Mouse (Mus musculus) small intestine, adult 2 months (tissue): Measurements from ENCODE around the gene Mtus2. TPM values are rescaled to one million over a fixed set of nuclear protein-coding genes. Genes with fewer than 3 reads are reported as not detected.
A peak's percentile ranks its signal among the peaks of the same experiment; 100 is the strongest.

ENCODE experiments used
- H3K27ac ChIP-seq: fragments of 200-500 bp; 2 replicates; pipeline ENCODE4 v1.5.1; 2012; ENCODE audit warnings: low read depth, low read length, control low read depth, inconsistent platforms; ENCODE audit not compliant: insufficient read depth
- H3K27me3 ChIP-seq: fragments of 200-500 bp; 2 replicates; pipeline ENCODE4 v1.6.1; 2012; ENCODE audit warnings: mild to moderate bottlenecking, moderate library complexity, low read length, inconsistent platforms; ENCODE audit not compliant: control insufficient read depth, insufficient read depth
- H3K36me3 ChIP-seq: fragments of 200-500 bp; 2 replicates; pipeline ENCODE4 v1.6.1; 2012; ENCODE audit warnings: mild to moderate bottlenecking, low read length, control low read depth, inconsistent platforms; ENCODE audit not compliant: control insufficient read depth, insufficient read depth
- H3K4me1 ChIP-seq: fragments of 200-500 bp; 2 replicates; pipeline ENCODE4 v1.6.1; 2012; ENCODE audit warnings: low read length, inconsistent platforms, mixed read lengths; ENCODE audit not compliant: control insufficient read depth, insufficient read depth, insufficient read length
- H3K4me3 ChIP-seq: fragments of 200-500 bp; 2 replicates; pipeline ENCODE4 v1.5.1; 2012; ENCODE audit warnings: low read depth, mild to moderate bottlenecking, control low read depth, inconsistent platforms, low read length, moderate library complexity
- CTCF ChIP-seq: fragments of 200-500 bp; IDR thresholded peaks from 2 replicates; pipeline ENCODE4 v1.5.1; 2012; ENCODE audit warnings: low read depth, mild to moderate bottlenecking, control low read depth, inconsistent platforms, low read length, moderate library complexity, mixed read lengths; ENCODE audit not compliant: insufficient replicate concordance, insufficient read length; ENCODE audit errors: extremely low read depth
- POLR2A ChIP-seq: fragments of 200-500 bp; IDR thresholded peaks from 2 replicates; pipeline ENCODE4 v1.6.1; 2012; ENCODE audit warnings: low read depth, mild to moderate bottlenecking, control low read depth, inconsistent platforms, low read length, moderate library complexity
- WGBS: fragments of 180-500 bp; shearing (Covaris S2); methylation state at CpG from one replicate; pipeline ENCODE4 v1.1.7; 2018; 5-methylcytosine and 5-hydroxymethylcytosine counted together
- polyA plus RNA-seq: library from polyadenylated mRNA; depleted of rRNA; stranded (reverse); fragments of >200 nt; gene quantifications from 2 replicates; pipeline ENCODE4 v1.2.3, GENCODE M21; 2012; rRNA removed

Gene Mtus2
- 1.8 and 3.9 TPM in 2 replicates for polyA plus RNA-seq

DNA sequence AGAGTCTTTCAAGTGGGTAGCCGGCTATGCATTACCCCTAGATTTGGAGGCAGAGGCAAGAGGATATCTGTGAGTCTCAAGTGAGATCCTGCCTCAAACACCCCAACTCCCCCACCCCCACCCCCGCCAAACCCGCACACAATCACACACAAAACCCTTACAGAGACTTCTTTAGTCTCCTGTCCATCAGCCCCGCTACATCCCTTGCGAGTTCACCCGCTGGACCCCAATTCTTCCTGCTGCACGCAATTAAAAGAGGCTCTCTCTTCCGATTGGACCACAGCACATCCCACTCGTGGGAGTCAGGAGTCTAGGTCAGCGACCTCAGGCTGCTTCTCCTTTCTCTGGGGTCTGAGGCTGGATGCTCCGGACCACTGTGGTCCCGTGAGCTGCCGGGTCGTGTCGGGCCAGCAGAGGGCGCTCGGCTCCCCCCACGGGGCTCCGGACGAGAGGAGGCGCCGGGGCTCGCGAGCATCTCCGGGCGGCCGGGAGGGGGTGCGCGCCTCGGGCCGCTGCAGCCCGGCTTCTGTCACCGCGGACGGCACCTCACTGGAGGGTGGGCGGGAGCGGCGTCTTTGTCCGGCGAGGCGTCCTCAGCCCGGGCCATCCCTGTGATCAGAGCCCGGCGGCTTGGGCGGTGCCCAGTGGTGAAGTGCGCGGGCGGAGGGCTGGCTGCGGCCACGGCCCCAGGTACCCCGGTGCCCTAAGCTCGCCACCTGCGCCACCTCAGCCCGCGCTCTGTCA, at the start of gene Mtus2:
Gene Mtus2, plus strand, starts transcription at position 500 of the 744 bp plus-strand sequence.
- peak within 1 kb of the TSS; percentile 56 for H3K4me3 ChIP-seq
- H3K27ac ChIP-seq = no peak within 1 kb of the TSS
- TF ChIP-seq POLR2A (no peak), CTCF (peak; percentile 73)
- peaks cover 6% of the 10 kb centered on the region for H3K4me1 ChIP-seq
- peaks cover 25% of the 10 kb centered on the region for H3K27me3 ChIP-seq
- no peaks in the 10 kb centered on the region for H3K36me3 ChIP-seq
- WGBS = 1% methylated on average over 53 of the region's 55 CpGs

DNA sequence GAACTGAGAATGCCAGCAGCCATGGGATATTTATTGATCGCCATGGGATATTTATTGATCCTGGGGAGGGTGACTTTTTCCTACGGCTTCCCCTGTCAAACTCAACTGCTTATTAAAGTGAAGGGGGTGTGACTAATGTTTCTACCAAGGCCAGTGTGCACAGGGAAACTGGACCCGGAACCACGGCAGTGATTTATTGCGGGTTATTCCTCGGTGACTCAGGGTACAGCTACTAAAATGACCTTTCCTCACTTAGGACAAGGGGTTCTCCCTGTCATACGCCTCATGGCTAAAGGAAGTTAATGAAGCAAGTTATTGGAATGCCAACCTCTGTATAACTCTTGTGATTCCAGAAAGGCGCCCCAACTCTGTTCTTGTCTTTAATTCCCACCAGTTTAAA, 49.3 kb upstream of the Mtus2 start:
- Histone ChIP-seq H3K27me3 (no peaks in the 10 kb centered on the region), H3K4me3 (no peak overlapping the region), H3K4me1 (peaks cover 17% of the 10 kb centered on the region), H3K27ac (peak overlapping the region; percentile 81), H3K36me3 (no peaks in the 10 kb centered on the region)
- 37% methylated on average over 8 of the region's 8 CpGs for WGBS
- TF ChIP-seq POLR2A (no peak), CTCF (no peak)

DNA sequence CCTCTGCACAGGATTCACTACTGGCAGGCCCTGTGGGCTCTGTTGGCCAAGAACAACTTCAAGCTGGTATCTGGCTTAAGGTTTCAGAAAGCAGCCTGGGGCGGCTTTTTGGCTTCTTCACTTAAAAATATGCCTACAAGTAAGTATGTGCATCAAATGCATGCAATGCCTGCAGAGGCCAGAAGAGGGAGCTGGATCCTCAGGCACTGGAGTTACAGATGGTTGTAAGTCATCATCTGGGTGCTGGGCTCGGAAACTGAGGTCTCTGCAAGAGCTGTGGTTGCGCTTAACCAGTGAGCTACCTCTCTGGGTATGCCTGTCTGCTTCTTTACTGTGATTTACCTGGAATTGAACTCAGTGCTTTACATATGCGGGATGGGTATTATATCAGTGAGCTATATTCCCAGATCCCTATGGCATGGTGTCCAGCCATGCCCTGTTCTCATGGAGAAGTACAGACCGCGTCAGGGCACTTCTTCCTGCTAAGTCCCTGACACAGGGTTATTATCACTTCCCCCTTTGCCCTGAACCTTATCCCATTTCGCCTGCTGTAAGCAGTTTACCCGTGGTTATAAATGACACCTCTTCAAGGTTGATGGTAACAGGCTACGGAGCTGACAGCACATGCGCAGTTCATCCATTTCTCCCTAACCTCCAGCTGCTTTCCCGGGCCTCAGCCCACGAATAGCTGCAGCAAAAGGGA, 46.2 kb upstream of the Mtus2 start:
- no peaks in the 10 kb centered on the region for H3K27me3 ChIP-seq
- H3K4me3 ChIP-seq = no peak overlapping the region
- H3K27ac ChIP-seq = peak overlapping the region; percentile 74
- H3K4me1 ChIP-seq = peaks cover 21% of the 10 kb centered on the region
- 46% methylated on average over 12 of the region's 12 CpGs for WGBS
- TF ChIP-seq POLR2A (no peak), CTCF (peak; percentile 50; the same call in 1 of the 2 replicates)
- no peaks in the 10 kb centered on the region for H3K36me3 ChIP-seq

DNA sequence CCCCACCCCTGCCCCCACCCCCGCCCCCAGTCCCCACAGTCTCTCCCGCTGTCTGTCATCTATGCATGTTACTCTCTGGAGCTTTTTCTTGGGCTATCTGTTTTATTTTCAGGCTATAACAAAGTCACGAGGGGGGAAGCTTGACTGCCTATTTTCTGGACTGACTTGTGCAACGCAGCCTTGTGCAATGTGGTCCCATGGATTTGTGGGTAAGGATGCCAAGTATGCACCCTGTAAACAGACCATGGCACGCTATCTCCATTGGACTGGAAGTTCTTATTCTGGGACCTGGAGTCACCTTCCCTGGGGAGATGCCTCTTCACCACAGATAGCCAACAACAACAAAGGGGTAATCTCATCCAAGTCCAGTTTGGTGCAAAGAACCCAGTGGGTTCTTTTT, 45.4 kb upstream of the Mtus2 start:
- no peaks in the 10 kb centered on the region for H3K27me3 ChIP-seq
- WGBS = 68% methylated on average over 5 of the region's 5 CpGs
- no peak overlapping the region for H3K4me3 ChIP-seq
- no peak for TF ChIP-seq POLR2A
- TF ChIP-seq CTCF = no peak
- H3K27ac ChIP-seq = no peak overlapping the region
- H3K4me1 ChIP-seq = peaks cover 21% of the 10 kb centered on the region
- no peaks in the 10 kb centered on the region for H3K36me3 ChIP-seq

DNA sequence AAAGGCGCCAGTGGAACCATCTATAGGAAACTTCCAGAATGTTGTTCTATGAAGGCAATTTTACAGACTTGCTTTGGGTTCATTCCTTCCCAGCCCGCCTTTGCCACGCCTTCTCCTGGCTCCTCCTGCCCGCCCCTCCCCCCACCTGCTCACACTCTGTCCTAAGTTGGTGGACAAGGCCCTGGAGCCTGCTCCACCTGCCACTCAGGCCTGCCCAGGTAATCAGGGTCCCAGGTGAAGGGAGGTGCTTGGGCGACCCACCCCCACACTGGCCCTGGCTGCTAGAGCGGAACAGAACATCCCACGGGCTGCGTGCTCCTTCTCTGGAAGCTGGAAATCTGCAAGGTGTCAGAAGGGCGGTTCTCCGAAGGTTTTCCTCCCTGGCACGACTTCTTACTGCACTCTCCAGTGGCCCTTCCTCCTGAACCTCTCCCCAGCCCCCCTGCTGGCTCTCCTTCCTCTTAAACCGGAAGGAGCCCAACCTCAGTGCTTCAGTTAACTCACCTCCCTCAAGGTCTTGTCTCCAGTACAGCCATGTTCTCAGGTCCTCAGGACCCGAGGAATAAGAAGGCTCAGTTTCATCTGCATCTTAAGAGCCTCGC, 43.8 kb upstream of the Mtus2 start:
- Histone ChIP-seq H3K4me3 (no peak overlapping the region), H3K4me1 (peaks cover 20% of the 10 kb centered on the region), H3K27me3 (no peaks in the 10 kb centered on the region), H3K36me3 (no peaks in the 10 kb centered on the region), H3K27ac (0 out of 2 replicates have a peak overlapping the region, but pooled peaks have one; percentile 3)
- TF ChIP-seq POLR2A (no peak), CTCF (no peak)
- WGBS = 31% methylated on average over 14 of the region's 14 CpGs

DNA sequence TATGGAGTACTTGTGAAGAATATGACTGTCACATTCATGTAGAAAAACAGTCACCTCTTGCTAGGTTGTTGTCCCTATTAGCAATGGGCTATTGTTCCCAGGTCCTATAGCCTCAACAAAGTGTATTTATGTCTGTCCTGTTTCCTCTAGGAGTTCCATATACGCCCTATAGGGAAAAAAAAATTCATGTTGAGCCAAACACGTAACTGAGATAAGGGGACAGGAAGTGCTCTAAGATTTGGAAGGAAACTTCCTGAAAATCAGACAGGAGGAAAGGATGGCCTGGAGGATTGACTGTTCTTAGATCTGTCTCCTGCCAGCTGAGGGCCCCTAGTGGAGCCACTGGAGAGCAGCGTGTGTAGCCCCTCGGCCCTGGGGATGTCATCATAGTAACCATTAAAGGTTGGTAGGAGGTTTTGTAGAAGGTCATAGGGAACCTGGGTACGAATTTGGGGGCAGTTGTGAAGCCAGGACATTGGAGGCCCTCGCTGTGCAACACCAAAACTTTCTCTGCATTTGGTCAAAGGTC, 42.0 kb upstream of the Mtus2 start:
- WGBS = 42% methylated on average over 6 of the region's 6 CpGs
- Histone ChIP-seq H3K4me1 (peaks cover 18% of the 10 kb centered on the region), H3K27ac (no peak overlapping the region), H3K27me3 (no peaks in the 10 kb centered on the region), H3K36me3 (no peaks in the 10 kb centered on the region), H3K4me3 (no peak overlapping the region)
- TF ChIP-seq CTCF (no peak), POLR2A (no peak)
